Mouse (Mus musculus) urinary bladder, postnatal 14 days (tissue): ENCODE data around the gene Pdzd2.

Experiments used
- DNase-seq: peaks from one replicate; pipeline ENCODE4 v3.0.0; 2021; ENCODE audit warnings: low spot score

The Pdzd2 gene

DNA sequence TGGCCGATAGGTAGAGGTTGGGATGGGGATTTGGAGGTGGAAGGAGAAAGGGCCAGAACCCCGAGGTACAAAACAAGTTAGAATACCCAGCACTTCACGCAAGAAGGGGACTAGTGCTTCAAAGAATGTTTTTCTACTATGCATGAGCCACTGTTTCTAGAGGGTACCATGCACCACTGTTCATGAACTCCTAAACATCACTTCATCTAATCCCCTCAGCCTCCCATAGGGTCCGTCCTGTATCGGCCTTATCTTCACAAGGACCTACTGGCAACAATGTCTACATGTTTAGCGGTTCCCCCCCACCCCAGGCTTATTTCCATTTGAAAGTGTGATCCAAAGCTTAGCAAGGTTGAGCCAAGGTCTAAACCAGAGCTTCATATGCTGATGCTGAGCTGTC is 162.0 kb downstream of the Pdzd2 start:
- no peak for DNase-seq

DNA sequence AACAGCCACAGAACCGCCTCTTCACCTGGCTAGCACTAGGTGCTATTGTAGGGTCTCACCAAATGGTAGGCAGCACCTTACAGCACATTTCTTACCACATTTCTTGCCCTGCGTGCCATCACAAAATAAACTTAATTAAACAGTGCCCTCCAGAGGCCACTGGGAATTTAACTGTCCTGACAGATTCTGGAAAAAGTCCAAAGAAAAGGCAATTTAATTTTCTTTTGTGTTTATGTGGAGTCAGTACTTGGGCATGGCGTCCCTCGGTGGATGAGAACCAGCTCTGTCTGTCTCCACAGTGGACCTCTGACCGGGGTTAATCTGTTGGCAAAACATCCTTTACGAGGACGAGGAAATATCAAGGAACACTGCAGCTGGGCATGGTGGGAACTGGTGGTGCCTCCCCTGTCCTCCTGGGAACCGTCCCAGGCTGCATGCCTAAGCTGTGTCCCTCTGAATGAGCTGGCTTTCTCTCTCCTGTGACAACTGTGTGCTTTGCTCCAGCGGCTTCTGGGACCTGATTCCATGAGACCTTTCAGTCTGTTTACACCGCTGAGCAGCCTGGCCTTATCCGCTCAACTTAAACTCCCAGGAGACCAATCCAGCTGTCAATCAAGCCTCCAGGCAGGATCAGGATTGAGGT is 162.5 kb downstream of the Pdzd2 start:
- peak; percentile 50 for DNase-seq

DNA sequence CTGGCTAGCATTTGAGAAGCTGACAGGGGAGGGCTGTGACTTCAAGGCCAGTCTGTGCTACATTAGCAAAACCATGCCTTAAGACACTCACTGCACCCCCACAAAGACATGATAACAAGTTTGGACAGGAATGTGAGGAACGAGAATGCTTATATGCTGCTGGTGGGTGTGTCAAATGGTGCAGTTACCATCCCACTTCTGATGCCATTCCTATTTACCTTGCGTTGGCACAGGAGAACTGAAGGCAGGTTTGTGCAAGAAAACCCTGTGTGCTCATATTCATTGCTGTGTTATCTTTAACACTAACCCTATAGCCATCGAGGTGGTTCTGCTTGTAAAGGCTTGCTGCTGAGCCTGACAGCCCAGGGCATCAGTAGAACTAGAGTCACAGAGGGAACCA is 166.1 kb downstream of the Pdzd2 start:
- peak; percentile 26 for DNase-seq

DNA sequence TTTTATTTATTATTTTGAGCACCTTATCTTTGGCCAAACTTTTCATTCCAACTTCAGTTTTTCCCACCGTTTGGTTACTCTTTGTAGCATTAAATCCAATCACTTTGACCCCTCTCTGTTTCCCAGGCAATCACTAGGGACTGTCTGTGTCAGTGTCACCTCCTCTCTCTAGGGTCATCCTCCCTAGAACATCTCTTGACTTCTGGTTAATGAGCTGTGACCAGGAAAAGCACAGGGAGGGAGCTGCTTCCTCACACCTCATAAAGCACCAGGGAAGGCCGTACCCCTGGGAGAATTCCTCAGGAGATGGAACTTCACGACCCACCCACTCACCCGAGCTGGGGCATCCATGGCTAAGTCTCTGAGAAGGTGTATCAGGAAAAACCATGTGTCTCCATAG is 168.6 kb downstream of the Pdzd2 start:
- DNase-seq: no peak

DNA sequence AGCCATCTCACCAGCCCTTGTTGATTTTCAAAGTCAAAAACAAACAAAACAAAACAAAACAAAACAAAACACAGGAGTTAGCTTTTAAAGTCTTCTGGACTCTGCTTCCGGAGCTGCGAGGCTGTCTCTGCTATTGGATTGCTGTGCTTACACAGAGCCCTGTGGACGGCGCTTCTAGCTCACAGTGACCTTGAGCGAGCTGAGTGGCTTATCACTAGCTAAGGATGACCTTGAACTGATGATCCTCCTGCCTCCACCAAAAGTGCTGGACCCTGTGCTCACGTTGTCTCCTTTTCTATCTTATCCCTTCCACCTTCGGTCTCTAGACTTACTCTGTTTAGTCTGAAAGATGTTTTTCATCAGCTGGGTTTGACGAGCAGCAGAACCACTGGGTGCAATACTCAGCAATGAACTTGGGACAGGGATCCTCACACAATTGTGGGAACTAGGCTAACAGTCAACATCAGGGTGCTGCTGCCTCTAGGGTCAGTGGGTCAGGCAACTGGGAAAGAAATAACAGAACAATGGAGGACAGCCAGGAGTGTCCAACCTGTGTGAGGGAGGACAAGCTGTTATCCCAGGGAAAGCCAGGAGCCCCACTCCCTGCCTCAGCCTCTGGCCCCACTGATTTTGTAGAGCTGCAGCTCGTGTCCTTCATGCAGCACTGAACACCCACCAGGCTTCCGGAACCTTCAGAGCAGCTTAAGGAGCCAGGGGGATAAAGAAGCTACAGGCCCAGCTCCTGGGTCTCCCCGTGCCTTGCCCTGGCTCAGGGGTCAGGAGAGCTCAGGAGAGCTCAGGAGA is 172.9 kb downstream of the Pdzd2 start:
- no peak for DNase-seq

DNA sequence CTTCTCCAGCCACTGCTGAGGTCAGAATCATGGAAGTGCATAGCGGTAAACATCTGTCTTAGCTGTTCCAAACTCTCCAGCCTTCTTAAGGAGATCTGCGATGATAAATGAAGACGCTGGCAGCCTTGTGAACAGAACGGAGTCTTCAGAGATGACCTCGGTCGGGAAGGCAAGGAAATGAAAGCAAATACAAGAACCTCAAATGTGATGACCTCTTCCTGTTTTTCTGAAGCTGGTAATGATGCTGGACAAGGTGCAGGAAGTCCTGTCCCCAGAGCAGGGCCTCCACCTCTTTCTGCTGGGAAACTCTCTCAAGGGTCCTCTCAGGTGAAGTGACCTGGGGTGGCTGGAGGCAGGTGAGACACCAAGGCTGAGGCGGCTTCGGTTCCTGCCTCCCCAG is 174.4 kb downstream of the Pdzd2 start:
- DNase-seq: no peak

DNA sequence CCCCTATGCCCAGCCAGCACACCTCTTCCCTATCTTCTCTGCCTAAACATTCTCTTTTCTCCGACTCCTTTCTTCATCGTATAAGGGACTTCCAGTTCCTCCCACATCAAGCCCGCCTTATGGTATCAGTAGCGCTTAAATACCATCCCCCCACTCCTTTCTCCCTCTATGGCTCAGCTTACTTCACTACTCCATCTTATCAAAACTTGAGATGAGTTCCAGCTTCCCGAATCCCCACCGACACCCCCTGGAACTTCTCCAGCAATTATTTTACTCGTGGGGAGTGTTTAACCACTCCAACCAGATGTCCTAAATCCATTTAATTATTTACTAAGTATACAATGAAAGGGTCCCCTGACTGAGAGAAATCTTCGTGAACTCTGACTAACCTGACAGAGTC is 179.2 kb downstream of the Pdzd2 start:
- no peak for DNase-seq

DNA sequence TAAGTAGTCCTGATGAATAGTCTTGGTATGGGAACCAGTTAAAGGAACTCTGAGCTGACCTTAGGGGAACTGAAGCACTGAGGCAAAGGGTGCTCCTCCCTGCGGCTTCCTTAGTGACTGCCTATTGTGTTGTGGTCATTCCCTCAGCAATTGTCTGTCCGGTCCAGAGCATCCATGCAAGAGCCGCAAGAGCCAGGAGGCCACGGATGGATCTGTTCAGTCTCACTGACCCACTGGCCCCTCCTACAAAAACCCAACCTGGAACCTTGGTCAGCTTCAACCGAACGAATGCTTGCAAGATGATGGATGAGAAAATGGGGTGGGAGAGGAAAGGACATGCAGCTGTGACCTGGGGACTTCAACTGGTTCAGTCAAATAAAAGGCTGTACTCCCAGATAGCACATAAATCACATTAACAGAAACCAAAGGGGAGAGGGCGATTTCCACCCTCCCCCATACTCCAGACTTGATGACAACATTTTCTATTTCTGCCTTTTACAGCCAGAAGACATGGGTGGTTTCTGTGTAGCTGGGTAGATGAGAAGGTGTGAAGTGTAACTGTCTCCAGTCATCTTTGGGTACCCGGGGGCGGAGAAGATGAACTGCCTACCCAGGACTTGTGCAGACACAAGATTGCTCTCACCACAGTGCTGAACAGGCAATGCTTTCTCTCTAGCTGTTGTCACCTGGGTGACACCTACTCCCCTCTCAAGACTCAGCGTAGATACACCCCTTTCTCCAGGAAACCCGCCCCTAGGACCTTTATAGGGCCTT is 181.9 kb downstream of the Pdzd2 start:
- DNase-seq: no peak

DNA sequence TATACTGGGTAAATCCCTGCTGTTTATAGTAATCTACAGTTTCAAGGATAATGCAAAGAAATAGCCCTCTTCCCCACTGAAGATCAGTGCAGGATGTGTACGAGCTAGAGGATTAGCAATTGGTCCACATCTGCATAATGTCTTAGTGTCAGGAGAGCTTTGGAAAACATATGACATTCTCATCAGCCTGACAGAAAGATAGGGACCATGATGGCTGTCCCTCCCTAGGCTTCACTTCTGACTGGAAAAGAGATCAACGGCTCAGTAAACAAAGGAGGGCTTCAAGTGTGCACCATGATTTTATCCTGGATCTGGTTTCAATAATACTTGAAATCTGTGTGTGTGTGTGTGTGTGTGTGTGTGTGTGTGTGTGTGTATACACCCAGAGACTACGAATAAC is 186.5 kb downstream of the Pdzd2 start:
- no peak for DNase-seq

DNA sequence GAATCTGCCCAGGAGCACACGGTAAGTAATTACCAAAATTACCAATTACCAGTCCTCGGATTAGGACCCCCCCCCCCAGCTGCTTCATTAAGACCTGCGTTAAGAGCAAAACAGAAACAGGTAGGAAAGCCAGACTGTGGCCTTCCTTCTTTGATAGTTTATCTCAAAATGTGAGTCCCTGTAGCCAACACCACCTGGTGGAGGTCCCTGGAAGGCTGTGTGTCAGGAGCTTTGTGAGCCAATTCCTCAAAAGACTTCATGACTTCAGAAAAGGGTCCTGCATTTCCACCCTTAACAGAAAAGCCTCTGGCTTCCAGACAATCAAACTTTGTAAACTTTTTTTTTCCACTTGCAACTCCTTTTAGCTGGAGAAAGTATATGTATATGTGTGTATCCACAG is 188.8 kb downstream of the Pdzd2 start:
- no peak for DNase-seq

DNA sequence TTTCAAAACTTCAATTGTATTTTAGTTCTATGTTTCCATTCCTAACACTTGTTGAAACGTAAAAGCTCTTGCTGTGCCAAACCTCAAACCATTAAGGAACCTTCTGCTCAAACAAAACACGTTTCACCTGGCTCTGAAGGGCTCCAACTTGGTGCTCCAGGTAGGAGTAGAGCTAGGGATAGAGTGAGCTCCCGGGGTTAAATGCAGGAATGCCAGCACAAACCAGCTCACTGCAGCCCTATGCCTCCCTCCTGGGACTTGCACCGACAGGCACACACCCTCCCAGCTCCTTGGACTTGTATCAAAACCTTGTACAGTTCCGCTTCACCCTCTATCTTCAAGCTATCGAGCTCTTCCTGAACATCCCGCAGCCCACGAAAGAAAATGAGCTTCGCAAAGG is 189.3 kb downstream of the Pdzd2 start:
- peak; percentile 48 for DNase-seq

DNA sequence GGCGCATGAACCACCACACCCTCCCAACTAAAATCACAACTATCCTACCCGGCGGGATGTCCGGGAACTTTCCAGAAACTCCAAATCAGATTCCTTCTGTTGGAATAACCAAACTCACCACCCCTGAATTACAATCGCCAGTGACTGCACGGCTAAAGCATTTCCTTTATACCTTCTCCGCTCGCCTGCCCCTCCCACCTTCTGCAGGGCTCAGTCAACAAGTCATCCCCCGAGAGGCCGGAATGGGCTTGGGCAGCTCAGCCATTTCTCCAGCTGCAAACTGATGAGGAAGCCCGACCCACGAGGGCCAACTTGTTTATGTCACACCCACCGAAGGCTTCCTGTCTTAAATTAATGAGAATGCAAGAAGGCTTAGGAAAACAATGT is 189.8 kb downstream of the Pdzd2 start:
- peak; percentile 76 for DNase-seq

DNA sequence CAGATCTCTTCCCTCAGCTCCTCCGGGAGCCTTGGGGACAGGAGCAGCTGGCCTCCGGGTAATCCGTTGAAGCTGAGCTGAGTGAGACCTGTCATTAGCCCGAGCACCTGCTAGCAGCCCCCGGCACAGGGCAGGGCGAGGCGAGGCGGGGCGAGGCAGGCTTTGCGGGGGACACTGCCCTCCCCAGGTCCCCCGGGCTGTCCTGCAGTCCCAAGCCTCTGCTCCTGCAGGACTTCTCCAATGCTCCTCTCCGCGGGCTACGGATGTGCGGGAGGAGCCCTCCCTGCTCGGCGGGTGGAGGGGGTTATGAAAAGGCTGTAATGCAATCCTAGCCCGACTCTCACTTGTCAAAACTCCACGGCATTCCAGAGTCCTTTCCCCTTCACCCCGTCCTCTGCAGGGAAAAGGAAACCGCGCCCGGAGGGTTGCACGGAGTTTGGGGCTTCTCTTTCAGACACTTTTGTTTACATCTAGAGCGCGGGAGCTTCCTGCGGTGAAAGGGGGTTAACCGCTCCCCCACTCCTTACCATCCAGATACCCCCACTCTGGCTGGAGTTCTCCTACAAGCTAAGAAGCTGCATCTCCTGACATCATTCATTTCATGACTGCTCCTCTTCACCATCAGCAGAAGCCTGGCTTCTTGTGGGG is 190.3 kb downstream of the Pdzd2 start:
- peak; percentile 34 for DNase-seq

DNA sequence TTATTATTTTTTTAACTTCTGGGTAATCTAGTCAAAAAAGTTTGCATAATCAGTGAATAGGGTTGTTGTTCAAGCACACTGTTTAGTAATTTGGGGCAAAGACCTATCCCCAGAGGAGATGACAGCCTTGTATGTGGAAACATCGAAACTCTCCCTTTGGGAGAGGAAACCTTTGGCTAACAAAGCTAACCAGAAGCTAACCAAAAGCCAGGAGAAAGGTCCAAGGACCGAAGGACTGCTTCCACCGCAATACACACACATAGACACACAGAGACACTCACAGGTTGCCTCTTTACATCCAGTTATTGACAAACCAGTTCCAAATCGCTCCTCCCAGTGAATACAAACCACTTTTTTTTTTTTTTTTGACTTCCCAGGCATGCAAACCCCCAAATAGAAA is 191.0 kb downstream of the Pdzd2 start:
- DNase-seq: no peak

DNA sequence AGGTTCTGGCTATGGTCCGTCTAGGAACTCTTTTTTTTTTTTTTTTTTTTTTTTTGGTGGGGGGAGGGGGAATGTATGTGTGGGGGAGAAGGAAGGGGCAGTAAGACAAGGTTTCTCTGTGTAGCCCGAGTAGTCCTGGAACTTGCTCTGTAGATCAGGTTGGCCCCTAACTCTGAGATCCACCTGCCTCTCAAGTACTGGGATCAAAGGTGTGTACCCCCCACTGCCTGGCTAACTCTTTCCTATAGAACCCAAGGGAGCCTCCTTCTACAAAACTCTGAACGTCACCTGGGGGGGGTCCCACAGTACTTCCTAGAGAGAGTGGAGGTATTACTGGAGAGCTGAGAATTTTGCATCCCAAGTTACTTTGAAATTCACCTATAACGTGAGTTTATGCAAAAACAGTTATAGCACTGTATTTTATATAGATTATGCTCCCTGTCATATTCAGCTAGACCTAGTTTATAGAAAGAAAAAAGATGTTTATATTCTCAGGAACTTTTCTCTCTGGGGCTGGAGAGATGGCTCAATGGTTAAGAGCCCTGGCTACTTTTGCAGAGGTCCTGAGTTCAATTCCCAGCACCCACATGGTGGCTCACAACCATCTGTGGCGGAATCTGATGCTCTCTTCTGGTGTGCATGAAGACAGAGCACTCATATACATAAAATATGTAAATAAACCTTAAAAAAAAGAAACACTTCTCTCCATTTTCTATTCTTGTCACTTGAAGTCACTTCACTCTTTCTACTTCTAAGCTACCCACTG is 191.9 kb downstream of the Pdzd2 start:
- DNase-seq: no peak

DNA sequence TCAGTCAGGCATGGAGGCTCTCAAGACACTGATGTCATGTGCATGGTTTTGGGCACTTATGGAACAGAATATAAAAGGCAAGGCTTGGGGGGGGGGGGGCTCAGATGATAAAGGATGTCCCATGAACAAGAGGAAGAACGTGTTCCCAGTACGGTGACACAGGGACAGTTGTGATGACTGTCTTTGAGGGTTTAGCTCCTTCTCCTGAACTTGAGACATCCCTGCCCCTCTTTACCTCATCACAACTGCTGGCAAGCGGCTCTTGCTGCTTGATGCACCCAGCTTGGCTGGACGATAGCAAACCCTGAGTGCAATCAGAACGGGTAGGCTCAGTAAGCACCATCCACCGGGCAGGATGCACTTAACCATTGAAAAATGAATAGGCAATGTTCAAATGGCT is 192.9 kb downstream of the Pdzd2 start:
- DNase-seq: no peak

DNA sequence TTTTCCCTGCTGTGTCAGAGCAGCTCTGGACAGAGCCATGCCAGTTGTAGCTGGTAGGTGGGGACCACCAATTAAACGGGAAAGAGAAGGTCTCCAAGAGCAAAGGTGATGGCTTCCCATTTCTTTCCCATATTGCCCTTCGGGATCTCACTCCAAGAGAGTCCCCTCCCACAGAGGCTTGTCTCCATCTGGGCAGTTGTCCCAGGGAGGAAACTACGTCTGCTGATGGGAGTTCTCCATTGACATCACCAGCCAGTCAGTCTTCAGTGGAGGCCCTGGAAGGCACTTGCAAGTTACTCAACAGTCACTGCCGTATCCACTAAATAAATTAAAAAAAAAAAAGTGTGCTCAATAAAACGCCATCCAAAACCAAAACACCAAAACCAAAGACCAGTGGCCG is 194.1 kb downstream of the Pdzd2 start:
- peak; percentile 31 for DNase-seq

DNA sequence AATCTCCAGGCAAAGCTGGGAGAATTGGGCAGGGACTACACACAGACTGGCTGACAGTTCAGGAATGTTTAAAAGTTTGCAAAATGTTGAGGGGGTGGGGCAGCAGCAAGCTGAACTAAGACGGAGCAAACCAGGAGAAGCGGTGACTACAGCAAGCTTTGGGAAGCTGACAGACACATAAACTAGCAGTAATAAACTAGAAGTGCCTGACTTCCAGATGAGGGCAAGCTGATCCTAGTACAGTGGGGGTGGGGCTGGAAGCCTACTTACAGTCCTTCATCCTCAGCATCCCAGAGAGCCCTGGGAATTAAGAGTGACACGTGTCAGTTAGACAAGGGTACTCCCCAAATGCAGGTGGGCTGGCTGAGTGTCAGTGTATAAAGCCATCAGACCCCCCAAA is 194.5 kb downstream of the Pdzd2 start:
- DNase-seq: peak; percentile 16

DNA sequence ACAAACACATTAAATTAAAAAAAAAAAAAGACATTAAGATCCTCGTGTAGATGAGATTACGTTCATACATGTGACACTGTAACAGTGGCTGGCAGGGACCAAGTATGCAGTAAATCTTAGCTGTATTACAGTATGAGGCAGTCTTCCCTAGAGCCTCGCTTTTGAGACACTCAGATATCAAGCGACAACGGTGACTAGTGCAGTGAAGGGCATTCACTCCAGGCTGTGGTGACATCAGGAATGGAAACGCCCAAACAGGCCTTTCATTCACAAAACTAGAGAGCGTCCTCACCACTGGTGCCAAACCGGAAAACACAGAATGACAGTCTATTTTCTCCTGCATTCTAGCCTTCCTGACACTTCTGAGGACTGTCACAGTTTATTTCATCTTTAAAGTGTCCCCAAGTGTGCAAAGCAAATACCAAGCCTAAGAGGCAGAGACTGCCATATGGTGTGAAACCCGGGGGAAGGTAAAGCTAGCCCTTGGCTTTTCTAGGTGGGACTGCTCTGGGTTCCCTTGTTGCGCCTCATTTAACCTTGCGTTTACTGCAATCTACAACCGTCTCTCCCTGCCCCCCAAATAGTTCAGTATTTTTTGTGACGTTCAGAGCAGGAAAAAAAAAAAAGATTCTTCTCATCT is 195.9 kb downstream of the Pdzd2 start:
- no peak for DNase-seq

DNA sequence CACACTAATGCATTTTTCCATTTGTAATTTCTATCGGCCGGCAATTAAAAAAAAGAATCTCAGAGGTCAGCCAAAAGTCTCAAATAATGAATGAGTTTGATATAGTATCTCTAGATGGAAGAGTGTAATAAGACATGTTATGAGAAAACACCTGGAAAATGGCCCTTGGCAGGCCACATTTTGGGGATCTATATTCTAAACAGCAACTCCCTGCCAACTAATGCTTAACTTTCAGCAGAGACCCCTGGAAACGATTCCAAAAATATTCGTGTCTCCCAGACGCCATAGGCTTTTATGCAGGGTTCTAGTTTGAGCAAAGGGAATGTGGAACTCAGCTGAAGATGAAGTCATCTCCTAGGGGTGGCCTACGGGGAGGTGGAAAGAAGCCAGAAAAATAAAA is 197.4 kb downstream of the Pdzd2 start:
- DNase-seq: no peak

DNA sequence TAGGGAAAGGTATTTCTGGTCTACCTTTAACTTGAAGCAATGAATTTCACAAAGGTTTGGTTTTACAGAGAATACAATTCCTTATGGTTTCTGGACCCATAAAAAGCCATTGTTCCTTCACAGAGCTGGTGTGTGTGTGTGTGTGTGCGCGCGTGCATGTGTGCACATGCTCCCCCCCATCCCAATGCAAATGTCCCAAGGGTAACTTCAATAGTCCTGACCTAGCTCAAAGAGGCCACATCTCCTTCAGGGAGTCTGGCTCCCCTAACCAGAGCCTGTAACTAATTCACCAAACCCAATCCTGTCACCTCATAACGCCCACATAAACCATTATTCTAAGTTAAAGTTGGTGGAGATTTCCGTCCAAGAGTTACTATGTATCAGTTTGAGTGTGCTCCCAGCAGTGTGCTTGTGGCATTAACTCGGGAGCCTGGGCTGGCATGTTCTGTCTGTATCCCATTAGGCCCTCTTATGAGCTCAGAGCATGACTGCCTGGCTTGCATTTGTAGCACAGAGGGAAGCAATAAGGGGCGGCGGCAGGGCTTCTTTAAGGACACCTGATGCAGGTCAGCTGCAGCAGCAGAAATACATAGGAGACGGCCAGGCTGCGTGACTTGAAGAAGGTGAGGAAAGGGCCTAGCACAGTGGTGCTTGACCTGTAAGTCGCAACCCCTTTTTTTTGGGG is 200.0 kb downstream of the Pdzd2 start:
- DNase-seq: no peak
